16 mouse cellular contexts compared by ENCODE assay signal in the genomic region with DNA sequence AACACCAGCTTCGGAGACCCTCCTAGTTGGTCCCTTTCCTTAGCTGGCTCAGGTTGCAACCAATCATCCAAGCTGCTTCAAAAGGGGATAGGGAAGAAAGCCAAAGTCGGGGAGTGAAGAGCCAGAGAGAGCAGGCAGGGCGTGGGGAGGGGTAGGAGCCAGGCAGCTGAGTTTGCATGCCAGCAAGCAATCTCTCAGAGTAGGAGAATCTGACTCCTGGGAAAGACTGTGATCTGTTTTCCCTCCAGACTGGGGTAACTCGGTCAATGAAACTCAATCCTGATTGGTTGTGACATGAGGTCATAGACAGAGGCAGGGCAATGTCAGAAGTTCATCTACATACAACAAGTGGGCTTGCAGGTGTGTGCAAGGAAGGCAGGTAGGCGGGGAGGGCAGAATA.
DNase-seq lines count a peak whose midpoint lies in the region; ATAC-seq lines count a peak whose summit lies in the region.
"Had no signal": no experiment of that assay in that cellular context is flagged by ENCODE, and none has a peak within 500 bp of the region (broad histone marks: within the 10 kb centered on the region; RNA-seq: fewer than 3 reads in every experiment).

No protein-coding gene starts in this region.

- H3K4me2 ChIP-seq in forebrain, embryonic 15.5 days (replicated peaks) = no peak overlapping the region
- no peak overlapping the region for H3K4me2 ChIP-seq in forebrain, embryonic 11.5 days (ENCODE audit: low read depth, low read length, severe bottlenecking)
- no peak overlapping the region for H3K4me2 ChIP-seq in limb, embryonic 13.5 days (replicated peaks)
- no peak overlapping the region for H3K4me2 ChIP-seq in embryonic facial prominence, embryonic 11.5 days (ENCODE audit: low read depth, low read length)
- H3K4me2 ChIP-seq: heart, embryonic 13.5 days; liver, embryonic 15.5 days had no signal

- H3K27ac ChIP-seq in forebrain, embryonic 15.5 days (replicated peaks) = no peak overlapping the region
- H3K27ac ChIP-seq in forebrain, embryonic 11.5 days (ENCODE audit: low read depth, low read length) = no peak overlapping the region
- H3K27ac ChIP-seq in limb, embryonic 13.5 days = no peak overlapping the region
- H3K27ac ChIP-seq in limb, embryonic 10.5 days = no peak overlapping the region
- no peak overlapping the region; the same call in 1 of the 2 replicates for H3K27ac ChIP-seq in embryonic facial prominence, embryonic 11.5 days (replicated peaks; ENCODE audit: low read depth, low read length)
- H3K27ac ChIP-seq: heart, embryonic 13.5 days; liver, embryonic 15.5 days had no signal

- H3K27me3 ChIP-seq in forebrain, embryonic 15.5 days = no peaks in the 10 kb centered on the region
- no peaks in the 10 kb centered on the region for H3K27me3 ChIP-seq in forebrain, embryonic 11.5 days (ENCODE audit: control insufficient read depth, insufficient read depth, low read length)
- H3K27me3 ChIP-seq in limb, embryonic 13.5 days = peaks cover 25% of the 10 kb centered on the region; the same call in 1 of the 2 replicates
- H3K27me3 ChIP-seq in limb, embryonic 10.5 days (ENCODE audit: low read depth, poor library complexity, severe bottlenecking) = peaks cover 30% of the 10 kb centered on the region; the same call in 1 of the 2 replicates
- H3K27me3 ChIP-seq in embryonic facial prominence, embryonic 11.5 days (ENCODE audit: control insufficient read depth, insufficient read depth, low read length) = no peaks in the 10 kb centered on the region
- H3K27me3 ChIP-seq: heart, embryonic 13.5 days had no signal

- no peak overlapping the region for H3K4me3 ChIP-seq in forebrain, embryonic 15.5 days
- H3K4me3 ChIP-seq in forebrain, embryonic 11.5 days (ENCODE audit: low read depth, low read length) = no peak overlapping the region
- H3K4me3 ChIP-seq in limb, embryonic 13.5 days = no peak overlapping the region
- H3K4me3 ChIP-seq in limb, embryonic 10.5 days = no peak overlapping the region
- no peak overlapping the region for H3K4me3 ChIP-seq in embryonic facial prominence, embryonic 11.5 days (ENCODE audit: low read depth, low read length)
- H3K4me3 ChIP-seq: heart, embryonic 13.5 days; liver, embryonic 15.5 days; myocyte had no signal

- no peaks in the 10 kb centered on the region for H3K36me3 ChIP-seq in forebrain, embryonic 15.5 days
- no peaks in the 10 kb centered on the region for H3K36me3 ChIP-seq in forebrain, embryonic 11.5 days (ENCODE audit: control insufficient read depth, insufficient read depth, low read length)
- no peaks in the 10 kb centered on the region for H3K36me3 ChIP-seq in limb, embryonic 13.5 days
- no peaks in the 10 kb centered on the region for H3K36me3 ChIP-seq in limb, embryonic 10.5 days
- H3K36me3 ChIP-seq in embryonic facial prominence, embryonic 11.5 days (replicated peaks; ENCODE audit: control insufficient read depth, insufficient read depth, low read depth, low read length) = no peaks in the 10 kb centered on the region
- H3K36me3 ChIP-seq: heart, embryonic 13.5 days; liver, embryonic 15.5 days had no signal

- peaks cover 51% of the 10 kb centered on the region for H3K4me1 ChIP-seq in forebrain, embryonic 15.5 days
- H3K4me1 ChIP-seq in forebrain, embryonic 11.5 days (replicated peaks; ENCODE audit: control insufficient read depth, insufficient read depth, low read length) = no peaks in the 10 kb centered on the region
- peaks cover 27% of the 10 kb centered on the region for H3K4me1 ChIP-seq in limb, embryonic 13.5 days
- H3K4me1 ChIP-seq in limb, embryonic 10.5 days = peaks cover 33% of the 10 kb centered on the region
- no peaks in the 10 kb centered on the region for H3K4me1 ChIP-seq in embryonic facial prominence, embryonic 11.5 days (ENCODE audit: control insufficient read depth, insufficient read depth, low read length)
- H3K4me1 ChIP-seq: liver, embryonic 15.5 days had no signal

- no peaks in the 10 kb centered on the region for H3K9me3 ChIP-seq in forebrain, embryonic 15.5 days
- H3K9me3 ChIP-seq in forebrain, embryonic 11.5 days (ENCODE audit: control insufficient read depth, low read length) = no peaks in the 10 kb centered on the region
- H3K9me3 ChIP-seq in limb, embryonic 13.5 days = no peaks in the 10 kb centered on the region
- no peaks in the 10 kb centered on the region for H3K9me3 ChIP-seq in limb, embryonic 10.5 days (replicated peaks)
- no peaks in the 10 kb centered on the region for H3K9me3 ChIP-seq in embryonic facial prominence, embryonic 11.5 days (replicated peaks; ENCODE audit: control insufficient read depth, low read length)
- H3K9me3 ChIP-seq: heart, embryonic 13.5 days; liver, embryonic 15.5 days had no signal

- peak; percentile 52; the same call in 1 of the 2 replicates for ATAC-seq in forebrain, embryonic 15.5 days (replicated peaks)
- ATAC-seq in forebrain, embryonic 11.5 days (replicated peaks; ENCODE audit: low FRiP score) = no peak
- peak; percentile 44; the same call in 1 of the 2 replicates for ATAC-seq in limb, embryonic 13.5 days (ENCODE audit: low FRiP score, low read depth)
- peak; percentile 67 for ATAC-seq in embryonic facial prominence, embryonic 11.5 days (replicated peaks; ENCODE audit: insufficient number of reproducible peaks, low FRiP score, low TSS enrichment, low read depth)
- ATAC-seq in inflammation-experienced regulatory T-cells, adult 6 months = no peak
- ATAC-seq in megakaryocyte progenitor cell, adult 5-6 weeks (replicated peaks; ENCODE audit: poor library complexity) = no peak

- H3K9ac ChIP-seq in forebrain, embryonic 15.5 days (replicated peaks) = no peak overlapping the region
- no peak overlapping the region for H3K9ac ChIP-seq in forebrain, embryonic 11.5 days (ENCODE audit: low read length)
- no peak overlapping the region for H3K9ac ChIP-seq in limb, embryonic 13.5 days
- H3K9ac ChIP-seq in embryonic facial prominence, embryonic 11.5 days (replicated peaks; ENCODE audit: low read length) = no peak overlapping the region
- H3K9ac ChIP-seq: heart, embryonic 13.5 days; liver, embryonic 15.5 days had no signal

- WGBS in forebrain, embryonic 15.5 days = 28% methylated on average over 5 of the region's 5 CpGs
- WGBS in forebrain, embryonic 11.5 days = 27% methylated on average over 5 of the region's 5 CpGs
- WGBS in limb, embryonic 13.5 days = 31% methylated on average over 5 of the region's 5 CpGs
- 28% methylated on average over 5 of the region's 5 CpGs for WGBS in limb, embryonic 10.5 days
- WGBS in embryonic facial prominence, embryonic 11.5 days = 12% methylated on average over 5 of the region's 5 CpGs

- DNase-seq in forebrain, embryonic 11.5 days (ENCODE audit: low spot score) = no peak
- no peak for DNase-seq in limb, embryonic 10.5 days (ENCODE audit: low spot score)
- peak; percentile 38 for DNase-seq in NIH3T3 (ENCODE audit: low read depth)
- DNase-seq in embryonic facial prominence, embryonic 11.5 days (ENCODE audit: low spot score) = peak; percentile 70
- DNase-seq: gastrocnemius, postnatal 36 days; kidney, postnatal 10 days; layer of hippocampus, adult 9-11 months; right cerebral cortex, postnatal 25 days; thymus, adult 2 months had no signal

Comparison
In these comparisons a context has a peak if more than half of its experiments do, and no peak if none do; other contexts are left out.
1. ATAC-seq: peak in forebrain, embryonic 15.5 days (single experiment), limb, embryonic 13.5 days (single experiment) and embryonic facial prominence, embryonic 11.5 days (single experiment); none in forebrain, embryonic 11.5 days (single experiment), inflammation-experienced regulatory T-cells, adult 6 months (single experiment) and megakaryocyte progenitor cell, adult 5-6 weeks (single experiment).
2. DNase-seq: peak in NIH3T3 (single experiment) and embryonic facial prominence, embryonic 11.5 days (single experiment); none in forebrain, embryonic 11.5 days (single experiment) and limb, embryonic 10.5 days (single experiment).